Mouse (Mus musculus): Measurements from ENCODE around the gene a.

DNA sequence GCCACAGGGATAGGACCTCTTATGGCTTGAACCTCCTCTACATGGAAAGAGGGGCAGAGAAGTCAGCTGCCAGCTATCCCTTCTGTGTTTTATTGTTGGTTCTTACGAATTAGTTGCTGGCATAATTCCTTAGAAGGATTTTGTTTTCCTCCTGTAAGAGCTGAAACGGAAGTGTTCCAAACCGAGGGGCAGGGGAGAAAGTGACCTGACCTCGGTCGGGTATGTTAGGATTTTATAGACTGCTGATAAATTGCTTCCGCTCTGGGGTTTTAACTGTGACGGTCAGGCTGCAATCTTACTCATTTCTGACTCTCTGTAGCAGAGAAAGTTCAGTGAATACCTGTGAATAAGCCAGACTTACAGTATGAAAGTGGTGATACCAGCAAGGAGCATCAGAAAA lies 158.2 kb downstream of the a start:
- no peak for TF ChIP-seq POLR2A (IDR thresholded peaks at IDR 0.05; ENCODE audit: low read depth, low read length)
- TF ChIP-seq CTCF (conservative IDR thresholded peaks at IDR 0.05; ENCODE audit: insufficient read depth, insufficient read length, low read depth, low read length): no peak
